Mouse (Mus musculus): ENCODE data around the gene Dcaf12.

The Dcaf12 gene

GRCm38 (mm10) chr4:41255564-41256210 is 59.0 kb downstream of the Dcaf12 start:
- ATAC-seq (ENCODE audit: insufficient number of reproducible peaks, low FRiP score, low TSS enrichment), result no peak

GRCm38 (mm10) chr4:41253756-41254155 is 60.9 kb downstream of the Dcaf12 start:
- no peak for ATAC-seq (ENCODE audit: insufficient number of reproducible peaks, low FRiP score, low TSS enrichment)

DNA sequence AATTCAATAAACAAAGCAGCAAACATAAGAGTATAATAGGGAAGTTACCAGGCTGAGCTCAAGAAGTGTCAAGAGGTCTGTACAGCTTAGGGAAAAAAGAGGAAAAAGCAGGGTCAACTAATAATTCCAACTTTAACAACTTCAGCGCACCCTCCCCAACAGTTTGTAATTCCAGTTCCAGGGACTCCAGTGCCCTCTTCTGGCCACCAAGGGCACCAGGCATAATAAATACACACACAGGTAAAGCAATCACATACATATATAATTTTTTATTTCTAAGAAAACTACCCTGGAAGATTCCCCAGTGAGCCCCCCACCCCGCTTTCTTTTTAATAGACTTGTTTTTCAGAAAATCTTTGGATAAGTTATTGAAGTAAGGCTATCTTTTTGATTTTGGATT is 69.3 kb downstream of the Dcaf12 start:
- ATAC-seq (ENCODE audit: insufficient number of reproducible peaks, low FRiP score, low TSS enrichment), result no peak
